Mouse (Mus musculus) erythroid progenitor cell, adult 5-6 weeks (primary cell): ENCODE results near the gene Olfr490. TPM values are rescaled to one million over a fixed set of nuclear protein-coding genes. Genes with fewer than 3 reads are reported as not detected.

Experiments
- ATAC-seq: replicated peaks from 2 replicates; pipeline ENCODE4 v1.8.0; 2016; ENCODE audit warnings: moderate number of reproducible peaks, mild to moderate bottlenecking, moderate TSS enrichment, inconsistent platforms; ENCODE audit not compliant: poor library complexity, low FRiP score, severe bottlenecking
- total RNA-seq, 2 experiments: library from RNA; stranded (forward) in 1 of 2; stranded (reverse) in 1 of 2; fragments of 150-400 nt in 1 of 2; fragments of 186-747, 209-891 nt in 1 of 2; gene quantifications; 2 replicates each; pipeline versions ENCODE4 v1.2.3 to v1.2.4; 2015 to 2017; ENCODE audit warnings: low replicate concordance in 2 of 2

The Olfr490 gene
- total RNA-seq (2015; ENCODE audit: low replicate concordance) (not detected in 2 replicates), total RNA-seq (2017; ENCODE audit: low replicate concordance) (not detected in 2 replicates)

- no peak for ATAC-seq
Observed at GRCm38 (mm10) chr7:108288834-108289233, at the start of gene Olfr490. Gene Olfr490, minus strand, starts transcription at chr7:108288934.

GRCm38 (mm10) chr7:108323574-108323973 lies 34.8 kb upstream of the Olfr490 start, which contains the start of gene Olfr492:
Gene Olfr492, minus strand, starts transcription at chr7:108323674.
- ATAC-seq: no peak

GRCm38 (mm10) chr7:108313151-108313550 lies 24.4 kb upstream of the Olfr490 start, which contains the start of gene Olfr491:
Gene Olfr491, plus strand, starts transcription at chr7:108313451.
- no peak for ATAC-seq

- ATAC-seq: no peak
Observed at GRCm38 (mm10) chr7:108258247-108258646, 30.5 kb downstream of the Olfr490 start, which contains the start of gene Olfr488. Gene Olfr488, minus strand, starts transcription at chr7:108258347.

Other genes starting within 250 kb of the Olfr490 start
- not detected in 2 replicates for gene Olfr479, start 238.2 kb downstream of the Olfr490 start, total RNA-seq (2015; ENCODE audit: low replicate concordance)
- gene Olfr479, start 238.2 kb downstream of the Olfr490 start, total RNA-seq (2017; ENCODE audit: low replicate concordance): not detected in 2 replicates
- gene Olfr480, start 221.6 kb downstream of the Olfr490 start, total RNA-seq (2015; ENCODE audit: low replicate concordance): not detected in 2 replicates
- gene Olfr480, start 221.6 kb downstream of the Olfr490 start, total RNA-seq (2017; ENCODE audit: low replicate concordance): not detected in 2 replicates
- gene Olfr481, start 209.1 kb downstream of the Olfr490 start, total RNA-seq (2015; ENCODE audit: low replicate concordance): not detected in 2 replicates
- gene Olfr481, start 209.1 kb downstream of the Olfr490 start, total RNA-seq (2017; ENCODE audit: low replicate concordance): not detected in 2 replicates
- not detected in 2 replicates for gene Olfr482, start 191.3 kb downstream of the Olfr490 start, total RNA-seq (2015; ENCODE audit: low replicate concordance)
- gene Olfr482, start 191.3 kb downstream of the Olfr490 start, total RNA-seq (2017; ENCODE audit: low replicate concordance): not detected in 2 replicates
- gene Olfr483, start 188.1 kb downstream of the Olfr490 start, total RNA-seq (2015; ENCODE audit: low replicate concordance): not detected in 2 replicates
- not detected in 2 replicates for gene Olfr483, start 188.1 kb downstream of the Olfr490 start, total RNA-seq (2017; ENCODE audit: low replicate concordance)
- not detected in 2 replicates for gene Olfr484, start 161.5 kb downstream of the Olfr490 start, total RNA-seq (2015; ENCODE audit: low replicate concordance)
- not detected in 2 replicates for gene Olfr484, start 161.5 kb downstream of the Olfr490 start, total RNA-seq (2017; ENCODE audit: low replicate concordance)
- not detected in 2 replicates for gene Olfr485, start 129.1 kb downstream of the Olfr490 start, total RNA-seq (2015; ENCODE audit: low replicate concordance)
- gene Olfr485, start 129.1 kb downstream of the Olfr490 start, total RNA-seq (2017; ENCODE audit: low replicate concordance): not detected in 2 replicates
- not detected in 2 replicates for gene Olfr486, start 116.2 kb downstream of the Olfr490 start, total RNA-seq (2015; ENCODE audit: low replicate concordance)
- not detected in 2 replicates for gene Olfr486, start 116.2 kb downstream of the Olfr490 start, total RNA-seq (2017; ENCODE audit: low replicate concordance)
- not detected in 2 replicates for gene Olfr487, start 74.3 kb downstream of the Olfr490 start, total RNA-seq (2015; ENCODE audit: low replicate concordance)
- not detected in 2 replicates for gene Olfr487, start 74.3 kb downstream of the Olfr490 start, total RNA-seq (2017; ENCODE audit: low replicate concordance)
- not detected in 2 replicates for gene Olfr488, start 30.6 kb downstream of the Olfr490 start, total RNA-seq (2015; ENCODE audit: low replicate concordance)
- gene Olfr488, start 30.6 kb downstream of the Olfr490 start, total RNA-seq (2017; ENCODE audit: low replicate concordance): not detected in 2 replicates
- gene Olfr491, start 24.5 kb upstream of the Olfr490 start, total RNA-seq (2015; ENCODE audit: low replicate concordance): not detected in 2 replicates
- gene Olfr491, start 24.5 kb upstream of the Olfr490 start, total RNA-seq (2017; ENCODE audit: low replicate concordance): not detected in 2 replicates
- gene Olfr492, start 34.7 kb upstream of the Olfr490 start, total RNA-seq (2015; ENCODE audit: low replicate concordance): not detected in 2 replicates
- not detected in 2 replicates for gene Olfr492, start 34.7 kb upstream of the Olfr490 start, total RNA-seq (2017; ENCODE audit: low replicate concordance)
- not detected in 2 replicates for gene Olfr493, start 58.0 kb upstream of the Olfr490 start, total RNA-seq (2015; ENCODE audit: low replicate concordance)
- not detected in 2 replicates for gene Olfr493, start 58.0 kb upstream of the Olfr490 start, total RNA-seq (2017; ENCODE audit: low replicate concordance)
- gene Olfr494, start 76.4 kb upstream of the Olfr490 start, total RNA-seq (2015; ENCODE audit: low replicate concordance): not detected in 2 replicates
- gene Olfr494, start 76.4 kb upstream of the Olfr490 start, total RNA-seq (2017; ENCODE audit: low replicate concordance): not detected in 2 replicates
- gene Olfr495, start 104.2 kb upstream of the Olfr490 start, total RNA-seq (2015; ENCODE audit: low replicate concordance): not detected in 2 replicates
- not detected in 2 replicates for gene Olfr495, start 104.2 kb upstream of the Olfr490 start, total RNA-seq (2017; ENCODE audit: low replicate concordance)
- gene Olfr497, start 131.5 kb upstream of the Olfr490 start, total RNA-seq (2015; ENCODE audit: low replicate concordance): not detected in 2 replicates
- not detected in 2 replicates for gene Olfr497, start 131.5 kb upstream of the Olfr490 start, total RNA-seq (2017; ENCODE audit: low replicate concordance)
- gene Olfr498, start 176.4 kb upstream of the Olfr490 start, total RNA-seq (2015; ENCODE audit: low replicate concordance): not detected in 2 replicates
- 0.13 TPM in 1 of 2 replicates, not detected in the other for gene Olfr498, start 176.4 kb upstream of the Olfr490 start, total RNA-seq (2017; ENCODE audit: low replicate concordance)
- not detected in 2 replicates for gene Olfr502, start 236.1 kb upstream of the Olfr490 start, total RNA-seq (2015; ENCODE audit: low replicate concordance)
- gene Olfr502, start 236.1 kb upstream of the Olfr490 start, total RNA-seq (2017; ENCODE audit: low replicate concordance): not detected in 2 replicates